Mouse (Mus musculus) olfactory bulb, adult 2 months (tissue): ENCODE measurements around the gene Efcab9.

Source experiments
- CTCF ChIP-seq: fragments of 200-500 bp; IDR thresholded peaks from 2 replicates; pipeline ENCODE4 v1.5.1; 2012; ENCODE audit warnings: low read depth, mild to moderate bottlenecking, low read length, moderate library complexity; ENCODE audit not compliant: insufficient read depth
- POLR2A ChIP-seq: fragments of 200-500 bp; IDR thresholded peaks from 2 replicates; pipeline ENCODE4 v1.6.1; 2012; ENCODE audit warnings: mild to moderate bottlenecking, low read depth, low read length, moderate library complexity; ENCODE audit not compliant: insufficient read depth

DNA sequence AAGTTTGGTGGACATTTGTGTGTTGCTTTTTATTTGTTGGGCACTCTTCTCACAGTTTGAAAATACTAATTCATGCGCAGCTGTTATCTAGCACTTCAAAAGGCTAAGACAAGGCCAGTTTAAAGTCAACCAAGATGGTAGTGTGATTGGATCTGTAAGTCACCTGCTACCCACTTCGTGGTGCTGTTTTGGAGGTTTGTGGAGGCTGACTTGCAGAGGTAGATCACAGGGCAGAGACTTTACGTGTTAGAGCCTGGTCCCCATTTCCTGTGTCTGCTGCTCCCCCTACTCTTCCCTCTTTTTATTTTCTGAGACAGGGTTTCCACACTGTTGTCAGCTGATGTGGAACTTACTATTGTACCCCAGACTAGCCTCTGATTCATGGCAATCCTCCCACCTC lies 57.2 kb downstream of the Efcab9 start:
- no peak for TF ChIP-seq CTCF
- TF ChIP-seq POLR2A: no peak
